Mouse (Mus musculus): ENCODE data around the gene 4930402F06Rik. TPM values are rescaled to one million over a fixed set of nuclear protein-coding genes. Genes with fewer than 3 reads are reported as not detected.

4930402F06Rik gene
- total and polyA plus RNA-seq, 3 experiments: not detected

DNA sequence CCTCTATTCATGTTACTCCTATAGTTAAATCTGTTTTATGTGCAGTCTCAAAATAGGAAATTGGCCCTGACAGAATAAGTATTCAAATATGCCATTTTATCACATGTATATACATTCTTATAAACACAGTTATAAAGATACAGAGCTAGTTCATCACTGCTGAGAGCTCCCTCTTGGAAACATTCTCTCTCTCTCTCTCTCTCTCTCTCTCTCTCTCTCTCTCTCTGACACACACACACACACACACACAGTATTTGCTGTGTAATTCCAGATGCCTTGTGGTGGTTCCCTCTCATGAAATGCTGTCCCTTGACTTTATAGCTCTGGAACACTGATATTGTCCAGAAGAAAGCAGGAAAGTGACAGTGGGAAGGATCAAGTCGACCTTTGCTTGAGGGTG, 58.9 kb downstream of the 4930402F06Rik start:
- DNase-seq: no peak

DNA sequence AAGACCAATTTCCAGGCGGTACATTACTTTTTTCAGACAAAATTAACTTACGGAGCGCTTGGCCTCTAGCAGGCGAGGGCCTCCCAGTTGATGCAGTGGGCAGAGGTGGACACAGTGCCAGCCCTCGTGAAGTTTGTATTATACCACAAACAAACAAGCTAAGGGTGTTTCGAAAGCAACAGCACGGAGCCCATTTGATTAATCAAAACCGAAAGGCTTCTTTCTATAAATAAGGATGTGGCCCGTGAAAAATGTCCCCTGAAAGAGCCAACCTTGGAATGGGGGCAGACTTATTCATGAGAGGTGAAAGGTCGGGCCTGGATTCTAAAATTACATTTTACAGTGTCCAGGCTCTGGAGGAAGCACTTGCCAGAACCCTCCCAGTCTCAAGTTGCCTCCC, 59.6 kb downstream of the 4930402F06Rik start:
- peak; percentile 43 for DNase-seq

GRCm38 (mm10) chr2:35336388-35337280, 60.3 kb downstream of the 4930402F06Rik start, which contains the start of gene Stom:
Stom (minus strand) TSS chr2:35336976.
- DNase-seq: peak; percentile 100

DNA sequence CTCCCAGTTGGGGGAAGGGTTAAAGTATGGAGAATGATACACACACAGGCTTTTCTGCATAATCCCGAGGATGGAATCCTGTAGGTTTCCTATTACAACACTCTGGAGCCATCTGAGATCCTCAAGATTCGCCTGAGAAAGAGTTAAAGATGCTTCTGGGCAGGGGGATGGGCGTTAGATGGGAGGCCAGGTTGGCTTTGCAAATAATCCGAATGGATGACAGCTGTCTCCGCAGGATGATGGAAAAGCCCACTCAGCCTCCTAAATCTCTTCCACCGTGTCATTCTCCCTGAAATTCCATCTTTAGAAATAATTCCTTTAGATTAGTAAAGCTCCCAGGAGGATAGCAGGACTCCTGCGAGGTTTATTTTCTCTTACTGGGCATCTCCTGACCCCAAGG, 61.4 kb downstream of the 4930402F06Rik start:
- no peak for DNase-seq

DNA sequence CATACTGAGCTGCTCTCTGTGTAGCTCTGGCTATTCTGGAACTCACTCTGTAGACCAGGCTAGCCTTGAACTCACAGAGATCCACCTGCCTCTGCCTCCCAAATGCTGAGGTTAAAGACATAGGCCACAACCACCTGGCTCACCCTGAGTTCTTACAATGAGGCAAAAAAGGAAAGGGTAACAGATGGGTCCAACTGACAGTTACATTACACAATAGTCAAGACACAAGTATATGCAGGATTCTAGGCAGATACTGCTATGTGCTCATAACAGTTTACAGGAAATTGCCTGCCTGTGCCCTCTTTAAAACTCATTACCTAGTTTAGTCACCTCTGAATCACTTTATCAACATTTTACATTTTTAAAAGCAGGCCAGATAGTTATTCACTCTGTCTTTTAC, 63.3 kb downstream of the 4930402F06Rik start:
- no peak for DNase-seq

- no peak for DNase-seq
Measured at GRCm38 (mm10) chr2:35331205-35331604, 65.8 kb downstream of the 4930402F06Rik start.

GRCm38 (mm10) chr2:35329061-35329460, 67.9 kb downstream of the 4930402F06Rik start:
- DNase-seq: no peak

GRCm38 (mm10) chr2:35328064-35328792, 68.7 kb downstream of the 4930402F06Rik start:
- DNase-seq: no peak

DNA sequence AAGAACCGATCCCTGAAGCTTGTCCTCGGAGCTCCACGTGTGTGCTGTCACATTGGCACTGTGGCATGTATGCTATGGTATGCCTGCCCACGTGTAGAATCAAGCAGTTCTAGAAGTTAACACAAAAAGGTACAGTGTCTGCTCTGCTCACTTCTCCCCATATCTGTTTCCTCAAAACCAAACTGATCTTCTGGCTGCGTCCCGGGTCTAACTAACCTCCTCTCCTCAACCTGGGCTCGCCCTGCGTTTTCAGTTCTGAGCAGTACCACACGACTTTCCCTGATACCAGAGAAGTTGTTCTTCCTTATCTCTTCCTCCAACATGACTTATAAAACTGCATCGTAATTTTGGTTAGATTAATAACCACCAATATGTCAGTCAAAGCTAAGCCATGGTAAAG, 69.4 kb downstream of the 4930402F06Rik start:
- no peak for DNase-seq

DNA sequence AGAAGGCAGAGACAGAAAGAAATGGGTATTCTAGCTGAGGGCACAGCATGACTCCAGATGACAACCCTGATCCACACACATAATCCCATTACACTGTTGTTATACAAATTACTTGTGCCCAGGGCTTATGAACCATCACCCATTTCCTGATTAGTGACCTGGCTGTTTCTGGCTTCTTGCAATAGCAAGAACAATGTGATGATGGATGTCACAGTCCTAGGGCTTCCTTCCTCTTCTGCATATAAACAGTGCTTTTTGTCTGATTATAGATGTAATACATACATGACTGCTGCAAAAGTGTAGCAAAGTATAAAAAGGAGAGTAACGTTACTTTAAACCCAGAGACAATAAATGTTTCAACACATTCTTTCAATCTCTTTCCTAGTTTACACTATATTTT, 70.0 kb downstream of the 4930402F06Rik start:
- no peak for DNase-seq

DNA sequence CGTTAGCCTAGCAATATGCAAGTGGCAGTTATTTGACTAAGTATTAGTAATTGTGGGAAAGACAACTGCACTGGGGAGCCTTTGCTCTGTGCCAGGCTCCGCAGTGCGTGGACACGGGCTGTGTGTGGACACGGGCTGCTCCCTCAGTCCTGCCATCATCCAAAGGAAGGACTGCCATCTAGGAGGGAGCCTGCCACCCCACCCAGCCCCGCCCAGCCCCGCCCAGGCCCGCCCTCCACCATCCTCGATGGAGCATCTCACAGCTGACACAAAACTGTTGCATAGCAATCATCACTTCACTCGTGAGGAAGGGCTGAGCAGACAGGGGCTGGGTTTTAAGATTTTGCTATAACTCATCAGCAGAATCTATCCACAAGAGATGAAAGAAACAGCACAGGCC, 71.0 kb downstream of the 4930402F06Rik start:
- no peak for DNase-seq

Other genes with a start within 250 kb of the 4930402F06Rik start
- gene Rab14, start 196.1 kb downstream of the 4930402F06Rik start, total RNA-seq (2021): 100 to 1,000 TPM; 209 to 246 TPM
- 3,789 and 4,325 TPM in 2 replicates for gene Rab14, start 196.1 kb downstream of the 4930402F06Rik start, polyA plus RNA-seq (2012; rRNA removed)
- 1,000 to 10,000 TPM in 1 of 2 experiments, 100 to 1,000 TPM in 1; 335 to 1,033 TPM for gene Gsn, start 140.8 kb downstream of the 4930402F06Rik start, total RNA-seq (2021)
- gene Gsn, start 140.8 kb downstream of the 4930402F06Rik start, polyA plus RNA-seq (2012; rRNA removed): 607 and 810 TPM in 2 replicates
- gene Stom, start 60.2 kb downstream of the 4930402F06Rik start, total RNA-seq (2021): 10 to 100 TPM; 50.4 to 54.6 TPM
- gene Stom, start 60.2 kb downstream of the 4930402F06Rik start, polyA plus RNA-seq (2012; rRNA removed): 14.1 and 15.0 TPM in 2 replicates
- not detected for gene 4930568D16Rik, start 29.4 kb downstream of the 4930402F06Rik start, total RNA-seq (2021)
- not detected in 2 replicates for gene 4930568D16Rik, start 29.4 kb downstream of the 4930402F06Rik start, polyA plus RNA-seq (2012; rRNA removed)
- gene Ggta1, start 66.1 kb upstream of the 4930402F06Rik start, total RNA-seq (2021): 10 to 100 TPM; 11.4 to 12.1 TPM
- gene Ggta1, start 66.1 kb upstream of the 4930402F06Rik start, polyA plus RNA-seq (2012; rRNA removed): 3.3 and 4.5 TPM in 2 replicates
- gene Dab2ip, start 161.1 kb upstream of the 4930402F06Rik start, total RNA-seq (2021): 10 to 100 TPM; 69.4 to 82.3 TPM
- 191 and 192 TPM in 2 replicates for gene Dab2ip, start 161.1 kb upstream of the 4930402F06Rik start, polyA plus RNA-seq (2012; rRNA removed)